Mouse (Mus musculus) CH12.LX (cell line): ENCODE data around the gene Lrrc61. TPM values are rescaled to one million over a fixed set of nuclear protein-coding genes. Genes with fewer than 3 reads are reported as not detected.

Experiments
- DNase-seq: peaks from one replicate; pipeline ENCODE4 v3.0.0-alpha.2; 2013; ENCODE audit errors: extremely low read depth
- H3K27ac ChIP-seq: 2 replicates; pipeline ENCODE4 v1.5.1; 2012; ENCODE audit warnings: low read depth, mild to moderate bottlenecking, control low read depth, moderate library complexity; ENCODE audit not compliant: insufficient read depth
- H3K27me3 ChIP-seq: replicated peaks from 2 replicates; pipeline ENCODE3; 2012; ENCODE audit warnings: inconsistent platforms
- H3K36me3 ChIP-seq, 2 experiments: replicated peaks in 1 of 2; 2 replicates each; pipeline versions ENCODE3 to v1.6.1; 2012; ENCODE audit warnings: inconsistent platforms in 1 of 2, low read length in 1 of 2, mild to moderate bottlenecking in 1 of 2, mixed read lengths in 1 of 2, moderate library complexity in 1 of 2; ENCODE audit not compliant: control insufficient read depth in 1 of 2, insufficient read depth in 1 of 2
- H3K4me1 ChIP-seq, 2 experiments: 2 replicates each; pipeline ENCODE4 v1.6.1; 2012; ENCODE audit warnings: inconsistent platforms in 1 of 2, moderate library complexity in 1 of 2; ENCODE audit not compliant: insufficient read depth in 2 of 2, control insufficient read depth in 1 of 2
- H3K4me2 ChIP-seq: 2 replicates; pipeline ENCODE4 v1.6.1; 2012; ENCODE audit warnings: low read depth, mild to moderate bottlenecking, control low read depth; ENCODE audit not compliant: poor library complexity, insufficient read depth, severe bottlenecking
- H3K4me3 ChIP-seq, 3 experiments: fragments of 150-350 bp in 1 of 3; sonication (generic) in 1 of 3; replicated peaks in 1 of 3; 2 replicates each; pipeline versions ENCODE3 to v1.5.1; 2011 to 2012; ENCODE audit warnings: low read depth in 2 of 3, low read length in 2 of 3, mild to moderate bottlenecking in 2 of 3, moderate library complexity in 2 of 3, control low read depth in 1 of 3, improper control_type of control experiment in 1 of 3, inconsistent platforms in 1 of 3, mixed read lengths in 1 of 3; ENCODE audit not compliant: poor library complexity in 1 of 3
- H3K79me2 ChIP-seq: replicated peaks from 2 replicates; pipeline ENCODE4 v1.6.1; 2012; ENCODE audit warnings: mild to moderate bottlenecking, moderate library complexity; ENCODE audit not compliant: control insufficient read depth, poor library complexity, insufficient read depth, severe bottlenecking; ENCODE audit errors: extremely low read depth
- H3K9ac ChIP-seq: 2 replicates; pipeline ENCODE4 v1.6.1; 2012; ENCODE audit warnings: low read depth, mild to moderate bottlenecking, control low read depth, moderate library complexity; ENCODE audit not compliant: insufficient read depth
- H3K9me3 ChIP-seq: replicated peaks from 2 replicates; pipeline ENCODE3; 2012; ENCODE audit warnings: low read length, inconsistent platforms, mixed read lengths
- BHLHE40 ChIP-seq: IDR thresholded peaks from 2 replicates; pipeline ENCODE4 v1.6.1; 2011; ENCODE audit warnings: mild to moderate bottlenecking, low read depth, low read length, improper control_type of control experiment
- CTCF ChIP-seq, 2 experiments: IDR thresholded peaks in 1 of 2; conservative IDR thresholded peaks in 1 of 2; 2 replicates each; pipeline ENCODE4 v1.5.1; 2011 to 2012; ENCODE audit warnings: low read depth in 2 of 2, low read length in 2 of 2, improper control_type of control experiment in 1 of 2, inconsistent platforms in 1 of 2, mild to moderate bottlenecking in 1 of 2, moderate library complexity in 1 of 2
- E2F4 ChIP-seq: IDR thresholded peaks from 2 replicates; pipeline ENCODE4 v1.6.1; 2011; ENCODE audit warnings: low read depth, low read length, improper control_type of control experiment; ENCODE audit not compliant: insufficient replicate concordance
- ELF1 ChIP-seq: IDR thresholded peaks from 2 replicates; pipeline ENCODE4 v1.6.1; 2014; ENCODE audit warnings: low read depth, mild to moderate bottlenecking, inconsistent platforms, low read length, improper control_type of control experiment
- GABPA ChIP-seq: IDR thresholded peaks from 2 replicates; pipeline ENCODE4 v1.6.1; 2012; ENCODE audit warnings: low read depth, low read length, improper control_type of control experiment, inconsistent platforms; ENCODE audit not compliant: insufficient replicate concordance
- HCFC1 ChIP-seq: IDR thresholded peaks from 2 replicates; pipeline ENCODE4 v1.6.1; 2012; ENCODE audit warnings: low read depth, mild to moderate bottlenecking, inconsistent platforms, low read length, improper control_type of control experiment
- KAT2A ChIP-seq: IDR thresholded peaks from 2 replicates; pipeline ENCODE4 v1.6.1; 2012; ENCODE audit warnings: low read length, improper control_type of control experiment, inconsistent platforms; ENCODE audit not compliant: insufficient replicate concordance
- MAFK ChIP-seq: IDR thresholded peaks from 2 replicates; pipeline ENCODE4 v1.6.1; 2011; ENCODE audit warnings: low read length, improper control_type of control experiment; ENCODE audit not compliant: insufficient replicate concordance
- MEF2A ChIP-seq: IDR thresholded peaks from 2 replicates; pipeline ENCODE4 v1.6.1; 2014; ENCODE audit warnings: low read depth, mild to moderate bottlenecking, inconsistent platforms, low read length, improper control_type of control experiment, borderline replicate concordance
- MXI1 ChIP-seq: IDR thresholded peaks from 2 replicates; pipeline ENCODE4 v1.6.1; 2011; ENCODE audit warnings: mild to moderate bottlenecking, low read depth, low read length, improper control_type of control experiment
- PAX5 ChIP-seq: IDR thresholded peaks from 2 replicates; pipeline ENCODE4 v1.6.1; 2012; ENCODE audit warnings: low read length, inconsistent platforms, mixed read lengths
- POLR2A ChIP-seq: IDR thresholded peaks from 2 replicates; pipeline ENCODE4 v1.6.1; 2011; ENCODE audit warnings: low read depth, mild to moderate bottlenecking, improper control_type of control experiment, low read length
- POLR2AphosphoS2 ChIP-seq: IDR thresholded peaks from 2 replicates; pipeline ENCODE4 v1.6.1; 2011; ENCODE audit warnings: low read depth, low read length, improper control_type of control experiment
- RAD21 ChIP-seq: IDR thresholded peaks from 2 replicates; pipeline ENCODE4 v1.6.1; 2011; ENCODE audit warnings: low read depth, mild to moderate bottlenecking, low read length, improper control_type of control experiment, moderate library complexity
- RCOR1 ChIP-seq: conservative IDR thresholded peaks from 2 replicates; pipeline ENCODE4 v1.6.1; 2012; ENCODE audit warnings: low read depth, mild to moderate bottlenecking, inconsistent platforms, low read length, improper control_type of control experiment
- SIN3A ChIP-seq: IDR thresholded peaks from 2 replicates; pipeline ENCODE4 v1.6.1; 2012; ENCODE audit warnings: low read length, improper control_type of control experiment, inconsistent platforms
- SMC3 ChIP-seq: IDR thresholded peaks from 2 replicates; pipeline ENCODE4 v1.6.1; 2011; ENCODE audit warnings: low read depth, low read length, improper control_type of control experiment
- TBP ChIP-seq: conservative IDR thresholded peaks from 2 replicates; pipeline ENCODE4 v1.6.1; 2011; ENCODE audit warnings: low read depth, low read length, improper control_type of control experiment
- TCF12 ChIP-seq: IDR thresholded peaks from 2 replicates; pipeline ENCODE4 v1.6.1; 2014; ENCODE audit warnings: low read depth, mild to moderate bottlenecking, inconsistent platforms, low read length, improper control_type of control experiment
- USF1 ChIP-seq: IDR thresholded peaks from 2 replicates; pipeline ENCODE4 v1.6.1; 2014; ENCODE audit warnings: low read depth, mild to moderate bottlenecking, inconsistent platforms, low read length, improper control_type of control experiment
- USF2 ChIP-seq: conservative IDR thresholded peaks from 2 replicates; pipeline ENCODE4 v1.6.1; 2011; ENCODE audit warnings: low read depth, low read length, improper control_type of control experiment
- ZKSCAN1 ChIP-seq: IDR thresholded peaks from 2 replicates; pipeline ENCODE4 v1.6.1; 2012; ENCODE audit warnings: low read depth, inconsistent platforms, low read length, improper control_type of control experiment, borderline replicate concordance
- ZNF384 ChIP-seq: IDR thresholded peaks from 2 replicates; pipeline ENCODE4 v1.6.1; 2012; ENCODE audit warnings: low read depth, low read length, improper control_type of control experiment, inconsistent platforms
- dilution Hi-C: fragments of 300-500 bp; cut with MboI; formaldehyde crosslinking; loops from 2 replicates; pipeline ENCODE4 v1.14.3; 2020; ENCODE audit warnings: low sequenced_read_pairs; ENCODE audit not compliant: extremely low pct_unique_long_range_greater_than_20kb, extremely low pct_ligation_motif_present
- in situ Hi-C: fragments of 300-500 bp; cut with MboI; formaldehyde crosslinking; loops from 3 replicates; pipeline ENCODE4 v1.14.3; 2019; ENCODE audit warnings: low sequenced_read_pairs, low pct_ligation_motif_present, low pct_unique_long_range_greater_than_20kb, mixed read lengths
- polyA plus RNA-seq: library from polyadenylated mRNA; unstranded; fragments of >175 nt; gene quantifications from 2 replicates; pipeline ENCODE4 v1.2.1, GENCODE M21; 2012; ENCODE audit warnings: low read depth; ENCODE audit not compliant: insufficient read length
- total RNA-seq, 2 experiments: library from RNA; depleted of rRNA; stranded (reverse); fragments of 300-350 nt in 1 of 2; fragments of >200 nt in 1 of 2; gene quantifications; 2 replicates each; pipeline ENCODE4 v1.2.3; 2012 to 2014

The Lrrc61 gene
- total and polyA plus RNA-seq, 3 experiments: 5.6 to 14.2 (median 13.7) TPM

GRCm38 (mm10) chr6:48610657-48611056 lies 56.1 kb downstream of the Lrrc61 start:
- dilution Hi-C loops: no loop called here
- in situ Hi-C loops: no loop called here

GRCm38 (mm10) chr6:48613464-48613863 lies 58.9 kb downstream of the Lrrc61 start:
- peaks cover 0 to 12% of the 10 kb centered on the region in 2 experiments; a peak in 1 of 4 replicates for H3K4me1 ChIP-seq
- H3K27ac ChIP-seq: no peak overlapping the region
- H3K36me3 ChIP-seq: peaks cover 13 to 81% of the 10 kb centered on the region in 2 experiments
- no peak overlapping the region for H3K9ac ChIP-seq
- DNase-seq: no peak
- H3K79me2 ChIP-seq: no peaks in the 10 kb centered on the region
- dilution Hi-C loops: no loop called here
- in situ Hi-C loops: no loop called here
- H3K9me3 ChIP-seq: no peaks in the 10 kb centered on the region
- H3K27me3 ChIP-seq: no peaks in the 10 kb centered on the region
- TF ChIP-seq CTCF (conservative IDR thresholded peaks at IDR 0.05 in 1 of 2, IDR thresholded peaks at IDR 0.05 in 1 of 2; ENCODE audit: low read depth in 2 of 2, low read length in 2 of 2) (peak in 1 of 2 experiments; percentile 12; a peak in 1 of 4 replicates), HCFC1 (no peak), BHLHE40 (peak; percentile 65)
- H3K4me3 ChIP-seq: no peak overlapping the region
- no peak overlapping the region for H3K4me2 ChIP-seq

More at GRCm38 (mm10) chr6:48610657-48611056, 56.1 kb downstream of the Lrrc61 start:
- Histone ChIP-seq H3K79me2 (no peaks in the 10 kb centered on the region), H3K27ac (no peak overlapping the region), H3K9ac (no peak overlapping the region), H3K4me2 (no peak overlapping the region), H3K9me3 (no peaks in the 10 kb centered on the region), H3K36me3 (peaks cover 13 to 63% of the 10 kb centered on the region in 2 experiments), H3K27me3 (no peaks in the 10 kb centered on the region), H3K4me3 (no peak overlapping the region), H3K4me1 (peaks cover 0 to 12% of the 10 kb centered on the region in 2 experiments; a peak in 1 of 4 replicates)
- no peak for DNase-seq
- TF ChIP-seq CTCF (conservative IDR thresholded peaks at IDR 0.05 in 1 of 2, IDR thresholded peaks at IDR 0.05 in 1 of 2; ENCODE audit: low read depth in 2 of 2, low read length in 2 of 2) (0 out of 4 replicates have a peak, but pooled peaks of 1 of the 2 experiments have one; percentile 7), ELF1 (no peak), RAD21 (peak; percentile 0), ZKSCAN1 (no peak)

- no peak overlapping the region for H3K9ac ChIP-seq
- peaks cover 22 to 82% of the 10 kb centered on the region in 2 experiments for H3K36me3 ChIP-seq
- peaks cover 0 to 12% of the 10 kb centered on the region in 2 experiments; a peak in 1 of 4 replicates for H3K4me1 ChIP-seq
- no peak overlapping the region for H3K4me2 ChIP-seq
- no peaks in the 10 kb centered on the region for H3K27me3 ChIP-seq
- in situ Hi-C loops (loop anchor here (5.0 kb wide), 1 partner anchor 77 kb away; the partner anchor contains the start of gene Atp6v0e2), dilution Hi-C loops (no loop called here)
- H3K79me2 ChIP-seq: no peaks in the 10 kb centered on the region
- H3K27ac ChIP-seq: no peak overlapping the region
- no peak overlapping the region for H3K4me3 ChIP-seq
- no peak for TF ChIP-seq POLR2A
- TF ChIP-seq KAT2A: no peak
- TF ChIP-seq HCFC1: no peak
- TF ChIP-seq POLR2AphosphoS2: no peak
- TF ChIP-seq MAFK: no peak
- no peak for TF ChIP-seq MXI1
- TF ChIP-seq ZKSCAN1: no peak
- TF ChIP-seq PAX5: no peak
- TF ChIP-seq USF1: no peak
- TF ChIP-seq E2F4: no peak
- no peak for TF ChIP-seq TBP
- no peak for TF ChIP-seq ZNF384
- no peak for TF ChIP-seq RCOR1
- no peak for TF ChIP-seq SMC3
- no peak for TF ChIP-seq MEF2A
- TF ChIP-seq USF2: no peak
- TF ChIP-seq TCF12: no peak
- TF ChIP-seq BHLHE40: no peak
- no peak for TF ChIP-seq GABPA
- no peak for TF ChIP-seq SIN3A
- no peak for DNase-seq
- no peaks in the 10 kb centered on the region for H3K9me3 ChIP-seq
Measured at GRCm38 (mm10) chr6:48614756-48615155, 60.2 kb downstream of the Lrrc61 start.
